Mouse (Mus musculus): Measurements from ENCODE around the gene Dock7.

The Dock7 gene

GRCm38 (mm10) chr4:99120211-99121122 is at the start of gene Dock7:
Dock7 (minus strand) TSS chr4:99120915.
- in situ Hi-C loops (cut with MboI): no loop called here

- in situ Hi-C loops (cut with MboI): no loop called here
Measured at GRCm38 (mm10) chr4:99168869-99169268, 48.2 kb upstream of the Dock7 start.

GRCm38 (mm10) chr4:99163547-99163946 is 42.8 kb upstream of the Dock7 start:
- in situ Hi-C loops (cut with MboI): no loop called here

- in situ Hi-C loops (cut with MboI): no loop called here
Measured at GRCm38 (mm10) chr4:99163001-99163400, 42.3 kb upstream of the Dock7 start.

- in situ Hi-C loops (cut with MboI): no loop called here
Measured at GRCm38 (mm10) chr4:99161457-99161971, 40.8 kb upstream of the Dock7 start.

GRCm38 (mm10) chr4:99160899-99161298 is 40.2 kb upstream of the Dock7 start:
- in situ Hi-C loops (cut with MboI): no loop called here

GRCm38 (mm10) chr4:99160414-99160813 is 39.7 kb upstream of the Dock7 start:
- in situ Hi-C loops (cut with MboI): no loop called here

GRCm38 (mm10) chr4:99158495-99158894 is 37.8 kb upstream of the Dock7 start:
- in situ Hi-C loops (cut with MboI): no loop called here

GRCm38 (mm10) chr4:99156641-99157307 is 36.1 kb upstream of the Dock7 start:
- in situ Hi-C loops (cut with MboI): no loop called here

GRCm38 (mm10) chr4:99151885-99152558 is 31.3 kb upstream of the Dock7 start:
- in situ Hi-C loops (cut with MboI): no loop called here

- in situ Hi-C loops (cut with MboI): no loop called here
Measured at GRCm38 (mm10) chr4:99151434-99151833, 30.7 kb upstream of the Dock7 start.

GRCm38 (mm10) chr4:99143323-99143722 is 22.6 kb upstream of the Dock7 start:
- in situ Hi-C loops (cut with MboI): no loop called here

- in situ Hi-C loops (cut with MboI): no loop called here
Measured at GRCm38 (mm10) chr4:99141578-99141977, 20.9 kb upstream of the Dock7 start.

GRCm38 (mm10) chr4:99141171-99141570 is 20.5 kb upstream of the Dock7 start:
- in situ Hi-C loops (cut with MboI): no loop called here

- in situ Hi-C loops (cut with MboI): no loop called here
Measured at GRCm38 (mm10) chr4:99137986-99138641, 17.4 kb upstream of the Dock7 start.

GRCm38 (mm10) chr4:99134522-99134921 is 13.8 kb upstream of the Dock7 start:
- in situ Hi-C loops (cut with MboI): no loop called here

GRCm38 (mm10) chr4:99133326-99133725 is 12.6 kb upstream of the Dock7 start:
- in situ Hi-C loops (cut with MboI): no loop called here

- in situ Hi-C loops (cut with MboI): no loop called here
Measured at GRCm38 (mm10) chr4:99132686-99133085, 12.0 kb upstream of the Dock7 start.

- in situ Hi-C loops (cut with MboI): no loop called here
Measured at GRCm38 (mm10) chr4:99131227-99131653, 10.5 kb upstream of the Dock7 start.

- in situ Hi-C loops (cut with MboI): no loop called here
Measured at GRCm38 (mm10) chr4:99123546-99123945, 2.8 kb upstream of the Dock7 start.

GRCm38 (mm10) chr4:99122786-99123185 is 2.1 kb upstream of the Dock7 start:
- in situ Hi-C loops (cut with MboI): no loop called here

GRCm38 (mm10) chr4:99122047-99122446 is 1.3 kb upstream of the Dock7 start:
- in situ Hi-C loops (cut with MboI): no loop called here
